Mouse (Mus musculus) gastrocnemius, postnatal 4 days (tissue): ENCODE measurements around the gene Prrxl1. TPM values are rescaled to one million over a fixed set of nuclear protein-coding genes. Genes with fewer than 3 reads are reported as not detected.

Source experiments
- DNase-seq, 2 experiments: peaks; one replicate each; pipeline ENCODE4 v3.0.0; 2021 to 2022; ENCODE audit warnings: low spot score in 2 of 2, mixed read lengths in 2 of 2
- long read RNA-seq, 2 experiments: library from polyadenylated mRNA; stranded (forward); transcript quantifications; one replicate each; pipeline ENCODE4 v2.0.0; 2021
- total RNA-seq, 2 experiments: library from RNA; stranded (reverse); gene quantifications; 2 replicates each; pipeline ENCODE4 v1.2.3; 2021

The Prrxl1 gene
- total RNA-seq: not detected
- long read RNA-seq, experiment 1: 0 reads
- long read RNA-seq, experiment 2: 0 reads

DNA sequence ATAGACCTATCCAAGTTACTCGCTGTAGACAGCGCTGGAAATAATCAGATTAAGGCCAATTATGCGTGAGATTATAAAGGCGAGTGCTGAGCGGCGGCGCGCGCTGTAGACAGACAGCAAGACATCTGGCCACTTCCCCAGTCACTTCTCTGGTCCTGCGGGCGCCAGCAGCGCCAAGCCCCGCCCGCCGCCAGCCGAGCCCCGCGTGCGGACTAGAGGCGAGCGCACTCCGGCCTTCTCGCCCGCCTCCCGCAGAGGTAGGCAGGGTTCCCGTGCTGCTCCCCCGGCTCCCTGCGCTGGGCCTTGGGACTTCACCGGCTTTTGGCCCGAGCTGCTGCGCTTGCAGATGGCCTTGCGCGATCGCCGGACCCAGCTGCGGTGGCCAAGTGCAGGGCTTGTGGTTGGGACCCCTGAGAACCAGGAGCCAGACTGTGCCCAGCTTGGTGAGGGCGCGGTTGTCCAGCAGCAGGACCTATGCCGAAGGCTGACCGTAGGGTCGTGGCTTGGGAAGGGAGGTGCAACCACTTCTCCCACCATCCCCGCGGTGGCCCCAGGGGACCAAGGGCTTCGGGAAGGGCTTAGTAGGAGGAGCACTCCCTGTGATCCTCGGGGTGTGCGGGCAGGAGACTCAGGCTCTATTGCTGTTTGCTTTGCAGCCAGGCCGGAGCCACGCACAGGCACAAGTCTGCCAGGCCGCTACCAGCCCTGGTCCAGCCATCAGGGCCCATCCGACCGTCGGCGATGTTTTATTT, at the start of gene Prrxl1:
Gene Prrxl1, plus strand, starts transcription at position 118 of the 752 bp plus-strand sequence.
- DNase-seq: no peak

- DNase-seq: no peak
Observed at GRCm38 (mm10) chr14:32551854-32552253, 47.4 kb upstream of the Prrxl1 start.

- no peak for DNase-seq
Observed at GRCm38 (mm10) chr14:32553198-32553903, 45.9 kb upstream of the Prrxl1 start.

- DNase-seq: no peak
Observed at GRCm38 (mm10) chr14:32554860-32555526, 44.2 kb upstream of the Prrxl1 start.

DNA sequence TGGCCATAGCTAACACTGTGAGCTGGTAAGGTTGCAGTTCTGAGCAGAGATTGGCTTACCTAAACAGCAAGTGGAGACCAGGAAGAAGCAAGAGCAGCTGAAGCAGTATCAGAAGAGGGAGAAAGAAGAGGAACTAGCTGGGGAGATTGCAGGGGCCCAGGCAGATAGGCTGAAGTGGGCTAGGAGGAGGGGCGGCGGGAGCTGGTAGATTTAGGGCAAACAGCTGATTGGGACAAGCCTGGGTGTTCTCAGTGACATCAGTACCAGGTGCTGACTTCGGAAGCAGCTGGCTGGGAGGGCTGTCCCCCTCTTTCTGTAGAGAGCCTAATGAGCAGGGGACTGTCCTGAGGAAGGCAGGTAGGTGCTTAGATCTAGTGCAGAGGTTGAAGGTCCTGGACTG, 37.8 kb upstream of the Prrxl1 start:
- no peak for DNase-seq

- no peak for DNase-seq
Observed at GRCm38 (mm10) chr14:32563661-32564060, 35.5 kb upstream of the Prrxl1 start.

DNA sequence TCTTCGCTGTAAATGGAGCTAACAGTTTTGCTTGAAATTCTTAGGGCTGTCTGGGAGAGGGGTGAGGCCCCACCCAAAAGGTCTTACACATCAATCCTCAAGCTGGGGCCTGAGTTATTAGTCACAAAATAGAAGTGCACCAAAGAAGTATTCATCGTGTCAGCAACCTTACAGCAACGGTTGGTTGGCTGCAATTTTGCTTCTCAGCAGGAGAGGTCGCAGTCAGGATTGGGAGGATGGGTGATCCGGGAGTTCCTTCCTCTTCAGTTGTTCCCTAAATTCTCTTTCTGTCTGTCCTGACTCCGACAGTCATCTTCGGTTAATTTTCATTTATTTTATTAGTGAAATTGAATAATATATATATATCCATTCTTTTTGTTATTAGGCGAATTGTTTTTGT, 26.7 kb upstream of the Prrxl1 start:
- DNase-seq: no peak

DNA sequence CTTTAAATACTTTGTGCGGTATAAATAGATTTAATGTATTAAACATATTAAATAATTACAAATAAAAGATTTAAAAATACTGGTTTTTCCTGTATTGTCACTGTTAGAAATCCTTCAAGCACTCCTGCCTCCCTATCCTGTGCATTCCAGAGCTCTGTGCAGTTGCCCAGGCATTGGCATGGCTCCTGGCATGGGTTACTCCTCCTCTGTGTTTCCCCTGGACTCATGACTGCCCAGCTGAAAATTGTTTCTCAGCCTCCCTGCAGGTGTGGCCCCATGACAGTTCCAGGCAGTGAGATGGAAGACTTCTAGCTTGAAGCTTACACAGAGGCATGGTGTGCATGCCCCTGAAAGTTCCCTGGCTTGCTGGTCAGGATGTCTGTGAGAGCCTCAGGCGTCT, 20.8 kb upstream of the Prrxl1 start:
- DNase-seq: no peak

DNA sequence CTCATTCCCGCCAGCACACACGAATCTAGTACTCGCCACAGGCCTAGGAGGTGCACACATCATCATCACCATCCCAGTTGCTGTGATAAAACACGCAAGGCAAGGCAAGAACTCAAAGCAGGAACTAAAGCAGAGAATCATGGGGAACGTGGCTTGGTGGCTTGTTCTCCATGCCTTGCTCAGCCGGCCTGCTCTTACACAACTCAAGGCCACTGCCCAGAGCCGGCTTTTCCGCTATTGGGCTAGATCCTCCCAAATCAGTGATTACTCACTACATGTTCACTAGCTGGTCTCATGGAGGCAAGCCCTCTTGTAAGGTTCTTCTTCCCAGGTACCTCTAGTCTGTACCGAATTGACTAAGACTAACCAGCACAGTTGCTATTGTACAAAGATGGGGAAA, 15.5 kb upstream of the Prrxl1 start:
- DNase-seq: no peak

DNA sequence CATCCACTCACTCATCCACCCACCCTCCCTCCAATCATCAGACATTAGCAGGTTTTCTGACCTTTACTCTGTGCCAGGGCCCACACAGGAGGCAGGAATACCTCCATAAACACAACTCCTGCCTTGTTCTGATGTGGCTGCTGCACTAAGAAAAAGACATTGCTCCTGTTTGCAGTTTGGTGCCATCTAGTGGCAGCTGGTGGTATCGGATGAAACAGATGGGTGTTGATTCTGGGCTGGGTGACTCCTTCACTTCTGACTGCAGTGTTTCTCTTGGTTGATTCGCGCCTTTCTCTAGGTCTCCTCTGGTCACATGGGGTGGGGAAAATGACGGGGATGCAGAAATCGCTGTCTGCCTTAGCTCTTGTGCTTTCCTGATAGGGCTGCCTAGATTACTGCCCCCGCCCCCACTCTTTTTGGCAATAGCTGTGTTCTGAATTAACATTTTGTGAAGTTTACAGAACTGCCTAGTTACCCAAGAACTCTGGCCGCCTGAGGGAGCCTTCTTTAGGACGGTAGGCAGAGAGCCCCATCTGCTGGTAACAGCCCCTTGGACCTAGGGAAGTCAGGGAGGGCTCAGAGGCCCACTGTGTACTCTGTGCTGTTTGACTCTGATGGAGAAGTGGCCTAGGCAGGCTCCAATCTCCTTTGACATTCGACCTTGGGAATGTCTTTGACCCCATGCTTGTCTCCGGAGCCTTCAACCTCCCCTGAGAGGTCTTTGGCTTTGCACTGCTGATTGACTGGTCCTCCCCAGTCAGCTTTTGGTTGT, 12.0 kb upstream of the Prrxl1 start:
- DNase-seq: peak in 1 of 2 experiments; percentile 69

DNA sequence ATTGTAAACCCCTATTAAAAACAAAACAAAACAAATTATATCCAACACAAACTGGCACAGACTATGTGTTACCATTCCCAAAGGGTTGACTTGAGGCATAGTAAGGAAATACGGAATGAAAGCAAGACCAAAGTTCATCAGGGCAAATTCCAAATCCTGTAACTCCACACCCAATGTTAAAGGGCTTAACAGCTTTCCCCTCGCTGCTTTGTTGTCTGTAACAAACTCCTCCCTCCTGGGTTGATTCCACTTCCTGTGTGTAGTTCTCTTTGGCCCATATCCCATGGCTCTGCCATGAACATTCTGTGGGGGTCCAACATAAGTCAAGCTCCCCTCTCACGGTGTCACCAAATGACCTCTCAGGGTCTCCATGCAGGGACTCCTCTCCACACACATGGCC, 8.8 kb upstream of the Prrxl1 start:
- DNase-seq: no peak

GRCm38 (mm10) chr14:32597232-32598231, 1.7 kb upstream of the Prrxl1 start:
- peak; percentile 67 to 83 for DNase-seq

GRCm38 (mm10) chr14:32598437-32599219, 579 bp upstream of the Prrxl1 start:
- DNase-seq: no peak

- no peak for DNase-seq
Observed at GRCm38 (mm10) chr14:32600110-32600509, 903 bp downstream of the Prrxl1 start.

DNA sequence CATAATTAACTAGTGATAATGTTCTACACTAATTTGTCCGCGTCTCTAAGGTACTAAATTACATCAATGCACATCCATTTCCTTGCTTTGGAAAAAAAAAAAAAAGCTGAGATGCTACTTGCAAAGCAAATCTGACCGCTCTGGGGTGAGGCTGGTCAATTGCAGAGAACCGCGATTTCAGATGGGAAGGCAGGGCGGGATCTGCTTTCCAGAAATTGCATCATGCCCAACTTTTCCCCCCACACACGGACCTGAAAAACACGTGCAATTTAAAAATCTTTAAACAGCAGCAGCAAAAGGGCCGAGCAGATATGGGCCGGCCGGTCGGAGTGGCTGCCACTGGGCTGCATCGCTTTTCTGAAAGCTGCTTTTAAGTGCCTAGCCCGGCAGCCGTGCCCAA, 6.3 kb downstream of the Prrxl1 start:
- DNase-seq: no peak

DNA sequence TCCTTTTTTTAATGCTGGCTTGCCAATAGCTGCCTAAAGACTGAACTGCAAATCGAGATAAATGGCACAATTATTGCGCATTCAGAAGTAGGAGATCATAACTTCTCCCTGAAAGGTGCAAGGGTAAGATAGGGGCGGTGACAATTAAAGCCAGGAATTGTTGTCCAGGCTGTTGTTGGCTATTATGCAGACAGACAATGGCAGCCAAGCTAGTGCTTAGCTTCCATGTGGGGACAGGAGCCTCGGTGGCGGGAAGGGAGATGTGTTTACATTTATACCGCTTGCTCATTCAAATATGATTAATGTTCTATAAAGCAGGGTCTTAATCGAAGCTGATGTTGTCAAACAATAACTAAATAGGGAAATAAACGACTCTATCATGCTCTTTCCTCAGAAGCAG, 7.1 kb downstream of the Prrxl1 start:
- no peak for DNase-seq

- DNase-seq: peak; percentile 42 to 50
Observed at GRCm38 (mm10) chr14:32609392-32609791, 10.2 kb downstream of the Prrxl1 start.

GRCm38 (mm10) chr14:32617253-32617652, 18.0 kb downstream of the Prrxl1 start:
- no peak for DNase-seq

GRCm38 (mm10) chr14:32624245-32624644, 25.0 kb downstream of the Prrxl1 start:
- DNase-seq: no peak
